Mouse (Mus musculus) left cerebral cortex, postnatal 4 days (tissue): ENCODE results near the gene Atxn2. TPM values are rescaled to one million over a fixed set of nuclear protein-coding genes. Genes with fewer than 3 reads are reported as not detected.

ENCODE experiments used
- DNase-seq: peaks from one replicate; pipeline ENCODE4 v3.0.0-alpha.2; 2022
- intact Hi-C: fragments of 180-260 bp; cut with DNase I; formaldehyde crosslinking; loops from one replicate; pipeline ENCODE4 v1.15.1; 2025
- total RNA-seq, 2 experiments: library from RNA; stranded (reverse); gene quantifications; 2 replicates each; pipeline ENCODE4 v1.2.3; 2021

Gene Atxn2
- total RNA-seq, 2 experiments from 2014 or later = 250 to 271 TPM

GRCm38 (mm10) chr5:121812526-121813243, 101.5 kb downstream of the Atxn2 start:
- intact Hi-C loops = no loop called here

GRCm38 (mm10) chr5:121813744-121814143, 102.6 kb downstream of the Atxn2 start:
- intact Hi-C loops = no loop called here
- DNase-seq = no peak

More at GRCm38 (mm10) chr5:121812526-121813243, 101.5 kb downstream of the Atxn2 start:
- DNase-seq = no peak

DNA sequence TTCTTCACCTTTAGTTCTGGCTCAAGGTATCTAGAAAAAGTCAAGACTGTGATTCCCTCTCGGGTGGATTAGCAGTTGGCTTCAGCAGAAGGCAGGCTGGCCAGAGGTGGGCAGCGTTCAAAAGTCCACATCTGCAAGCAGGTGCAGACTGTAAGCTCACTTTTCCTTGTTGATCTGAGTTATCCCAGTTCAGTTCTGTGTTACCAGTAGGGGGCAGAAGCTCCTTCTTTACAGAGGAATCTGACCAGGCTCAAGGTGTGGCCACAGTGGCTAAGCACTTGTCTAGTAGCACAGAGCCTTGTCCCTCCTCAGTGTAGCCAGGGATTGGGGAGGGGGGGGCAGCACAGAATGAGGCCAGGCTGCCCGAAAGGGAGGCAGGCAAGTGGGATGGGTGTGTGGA, 103.9 kb downstream of the Atxn2 start:
- intact Hi-C loops = no loop called here

DNA sequence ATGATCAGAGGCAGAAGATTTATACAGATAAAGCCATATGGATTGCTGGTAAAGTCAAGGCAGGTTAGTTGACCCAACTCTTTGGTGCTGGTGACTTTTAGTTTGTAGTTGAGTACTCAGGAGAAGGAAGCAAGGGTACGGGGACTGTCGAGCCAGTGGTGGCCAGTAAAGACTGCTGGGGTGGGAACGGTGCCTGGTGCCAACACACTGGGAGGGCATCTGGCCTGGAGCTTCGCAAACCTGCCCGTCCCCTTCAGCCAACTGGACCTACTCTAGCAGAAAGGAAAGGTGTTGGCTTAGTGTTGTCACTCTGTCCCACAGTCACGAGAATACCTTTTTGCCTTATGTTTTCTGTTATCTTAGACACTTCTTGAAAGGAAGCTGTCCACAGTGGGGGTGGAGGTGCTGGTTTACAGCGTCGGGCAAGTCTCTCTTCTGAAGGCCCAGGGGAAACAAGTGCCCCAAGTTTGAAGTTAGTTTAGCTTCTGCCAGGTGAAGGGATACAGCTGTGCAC, 104.8 kb downstream of the Atxn2 start:
- intact Hi-C loops = no loop called here
- DNase-seq = no peak

More for the DNA sequence above, 103.9 kb downstream of the Atxn2 start:
- DNase-seq = peak; percentile 59

DNA sequence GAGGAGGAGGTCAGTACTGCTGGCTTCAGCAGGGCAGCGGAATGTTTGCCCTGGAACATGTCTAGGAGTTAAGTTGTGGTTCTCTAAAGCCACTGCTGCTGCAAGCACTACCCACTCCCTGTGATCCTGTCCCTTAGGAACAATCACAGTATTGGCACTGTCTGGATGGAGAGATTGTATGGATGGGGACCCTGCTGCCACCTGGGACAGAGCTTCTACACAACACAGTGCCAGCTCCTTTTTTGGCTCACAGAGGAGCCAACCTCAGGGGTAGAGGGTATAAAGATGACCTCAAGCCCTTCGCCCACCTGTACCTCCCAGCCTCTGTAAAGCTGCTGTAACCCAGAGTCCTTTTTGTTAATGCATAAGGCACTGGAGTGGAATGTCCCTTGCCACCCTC, 105.5 kb downstream of the Atxn2 start:
- no peak for DNase-seq
- intact Hi-C loops = no loop called here

DNA sequence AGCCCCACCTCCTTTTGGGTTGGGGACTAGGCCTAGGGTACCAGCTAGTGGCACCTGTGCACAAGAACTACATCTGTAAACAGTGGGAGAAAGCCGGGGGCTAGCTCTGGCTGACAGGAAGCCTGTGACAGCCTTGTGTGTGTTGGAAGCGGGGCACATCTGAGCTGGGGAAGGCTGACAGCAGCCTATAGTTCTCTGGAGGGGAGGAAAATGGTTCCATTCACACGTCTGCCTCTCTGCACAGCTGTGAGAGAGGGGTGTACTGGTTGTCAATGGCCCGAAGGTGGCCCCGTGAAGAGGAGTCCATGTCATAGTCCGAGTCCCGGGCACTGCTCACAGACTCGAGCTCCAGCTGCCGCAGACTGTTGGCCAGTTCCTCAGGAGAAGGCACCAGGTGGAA, 106.4 kb downstream of the Atxn2 start:
- DNase-seq = no peak
- intact Hi-C loops = no loop called here

GRCm38 (mm10) chr5:121818401-121818800, 107.3 kb downstream of the Atxn2 start:
- intact Hi-C loops = no loop called here
- DNase-seq = no peak

GRCm38 (mm10) chr5:121818862-121819261, 107.7 kb downstream of the Atxn2 start:
- intact Hi-C loops = no loop called here
- DNase-seq = no peak

- DNase-seq = no peak
- intact Hi-C loops = no loop called here
Observed at GRCm38 (mm10) chr5:121819559-121819958, 108.4 kb downstream of the Atxn2 start.

DNA sequence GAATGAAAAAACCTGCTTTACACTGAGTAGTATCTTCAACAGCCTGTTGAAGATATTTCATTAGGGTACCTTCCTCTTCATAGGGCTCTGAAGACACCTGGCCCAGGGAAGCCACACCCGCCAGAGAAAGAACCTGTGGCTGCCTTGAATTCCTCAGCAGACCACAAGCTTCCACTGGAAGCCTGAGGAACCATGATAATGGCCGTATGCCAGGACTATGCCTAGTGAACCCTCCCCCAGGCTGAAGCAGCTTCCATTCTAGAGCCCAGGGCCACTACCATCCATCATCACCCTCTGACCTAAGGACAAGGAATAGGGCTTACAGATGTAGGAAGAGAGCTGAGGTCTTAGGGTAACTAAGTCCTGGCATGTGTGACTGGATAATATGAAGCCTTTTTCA, 109.0 kb downstream of the Atxn2 start:
- intact Hi-C loops = no loop called here

GRCm38 (mm10) chr5:121820657-121821056, 109.5 kb downstream of the Atxn2 start:
- no peak for DNase-seq

More for the DNA sequence above, 109.0 kb downstream of the Atxn2 start:
- no peak for DNase-seq

GRCm38 (mm10) chr5:121821116-121821515, 110.0 kb downstream of the Atxn2 start:
- DNase-seq = no peak
- intact Hi-C loops = no loop called here

More at GRCm38 (mm10) chr5:121820657-121821056, 109.5 kb downstream of the Atxn2 start:
- intact Hi-C loops = no loop called here

- DNase-seq = no peak
- intact Hi-C loops = no loop called here
Observed at GRCm38 (mm10) chr5:121821552-121821951, 110.4 kb downstream of the Atxn2 start.

DNA sequence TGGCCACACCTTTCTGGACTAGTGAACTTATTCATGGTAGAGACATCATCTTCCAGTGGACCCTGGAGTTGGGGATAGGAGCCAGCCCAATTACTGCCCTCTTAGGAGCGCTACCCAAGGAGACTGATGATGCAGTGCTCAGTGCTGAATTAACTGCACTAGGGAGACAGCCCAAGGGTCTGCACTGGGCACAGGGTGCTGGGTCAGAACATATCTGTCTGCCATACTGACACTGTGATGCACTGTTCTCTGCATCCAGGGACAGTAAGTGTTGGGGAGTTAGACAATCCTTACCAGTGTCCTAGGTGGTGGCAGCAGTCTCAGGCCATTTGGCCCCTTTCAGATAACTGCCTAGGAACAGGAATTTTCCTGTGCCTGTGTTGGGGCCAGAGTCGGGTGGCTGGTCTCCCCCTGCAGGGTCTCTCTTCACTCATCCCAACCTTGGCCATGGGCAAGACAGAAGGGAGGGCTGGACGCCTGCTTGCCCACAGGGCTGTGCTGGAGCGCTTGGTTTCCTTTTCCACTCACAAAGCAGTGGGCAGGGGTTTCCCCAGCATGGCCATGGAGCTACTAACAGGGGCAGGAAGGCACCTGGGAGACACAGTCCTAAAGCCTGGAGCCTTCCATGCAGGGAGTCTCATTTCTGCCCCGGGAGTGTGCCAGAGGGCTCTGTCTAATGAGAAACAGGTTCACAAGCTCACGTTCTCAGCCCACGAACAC, 111.8 kb downstream of the Atxn2 start:
- intact Hi-C loops = no loop called here
- DNase-seq = no peak

- intact Hi-C loops = no loop called here
- no peak for DNase-seq
Observed at GRCm38 (mm10) chr5:121823668-121824067, 112.5 kb downstream of the Atxn2 start.

- intact Hi-C loops = no loop called here
- no peak for DNase-seq
Observed at GRCm38 (mm10) chr5:121824121-121824520, 113.0 kb downstream of the Atxn2 start.

GRCm38 (mm10) chr5:121825606-121826005, 114.5 kb downstream of the Atxn2 start:
- intact Hi-C loops = no loop called here
- DNase-seq = no peak

- no peak for DNase-seq
- intact Hi-C loops = no loop called here
Observed at GRCm38 (mm10) chr5:121827876-121828275, 116.7 kb downstream of the Atxn2 start.

DNA sequence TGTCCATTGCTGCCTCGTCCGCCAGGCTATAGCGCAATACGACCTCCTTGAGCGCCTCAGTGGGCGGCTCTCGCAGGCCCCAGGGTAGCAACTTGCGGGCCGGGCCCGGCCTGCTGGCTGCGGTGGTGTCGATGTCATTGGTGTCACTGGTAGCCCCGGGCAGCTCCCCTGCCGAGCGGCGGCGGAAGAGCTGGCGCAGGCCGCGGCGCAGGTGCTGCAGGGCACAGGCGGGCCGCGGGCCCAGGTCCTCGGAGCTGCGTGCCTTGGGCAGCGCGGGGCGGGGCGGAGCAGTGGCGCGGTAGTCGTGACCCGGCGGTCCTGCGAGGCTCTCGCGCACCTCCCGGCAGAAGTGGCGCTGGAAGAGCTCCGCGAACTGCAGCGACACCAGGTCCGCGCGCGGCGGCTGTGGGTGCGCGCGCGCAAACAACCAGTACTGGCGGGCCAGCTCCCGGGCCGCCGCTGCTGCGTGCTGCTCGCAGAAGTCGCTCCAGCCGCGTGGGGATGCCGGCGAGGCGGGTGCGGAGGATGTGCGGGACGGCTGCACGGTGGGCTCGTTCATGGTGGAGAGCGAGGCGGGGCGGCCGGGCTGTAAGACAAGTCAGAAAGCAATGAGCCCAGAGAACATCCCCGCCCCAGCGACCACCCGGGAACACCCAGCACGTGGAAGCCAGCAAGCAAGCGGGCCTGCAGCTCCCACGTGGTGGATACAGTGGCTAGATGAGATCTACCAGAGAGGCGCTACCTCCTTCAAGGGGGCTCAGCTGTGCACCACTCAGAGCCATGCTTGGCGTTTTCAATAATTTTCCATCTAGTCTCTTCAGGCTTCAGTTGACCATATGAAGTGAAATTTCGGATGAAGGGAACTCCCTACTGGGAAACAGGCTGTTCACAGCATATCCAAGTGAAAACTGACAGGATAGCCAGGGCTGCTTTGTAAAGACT, 117.6 kb downstream of the Atxn2 start:
- peak; percentile 60 for DNase-seq
- intact Hi-C loops = no loop called here

GRCm38 (mm10) chr5:121831002-121831601, 120.0 kb downstream of the Atxn2 start:
- DNase-seq = no peak
- intact Hi-C loops = no loop called here
